Mouse (Mus musculus): Measurements from ENCODE around the gene Tmem117.

GRCm38 (mm10) chr15:94689195-94689883, 60.3 kb downstream of the Tmem117 start:
- no peak for TF ChIP-seq POLR2A (IDR thresholded peaks at IDR 0.05; ENCODE audit: control insufficient read depth in 1 of 2, insufficient read depth in 1 of 2, low read depth in 1 of 2, low read length in 2 of 2, poor library complexity in 1 of 2)
- no peak for TF ChIP-seq USF1 (IDR thresholded peaks at IDR 0.05; ENCODE audit: low read depth, low read length)
- TF ChIP-seq ZNF384 (IDR thresholded peaks at IDR 0.05; ENCODE audit: low read depth, low read length): no peak
- TF ChIP-seq JUND (IDR thresholded peaks at IDR 0.05; ENCODE audit: low read depth, low read length): no peak
- no peak for TF ChIP-seq CHD1 (IDR thresholded peaks at IDR 0.05; ENCODE audit: low read depth, low read length)
- no peak for TF ChIP-seq CTCF (IDR thresholded peaks at IDR 0.05 in 2 of 3, conservative IDR thresholded peaks at IDR 0.05 in 1 of 3; ENCODE audit: control insufficient read depth in 1 of 3, insufficient read depth in 1 of 3, low read depth in 2 of 3, low read length in 3 of 3, poor library complexity in 1 of 3, severe bottlenecking in 1 of 3)
- TF ChIP-seq MYC (IDR thresholded peaks at IDR 0.05; ENCODE audit: low read depth, low read length): no peak
- TF ChIP-seq MXI1 (IDR thresholded peaks at IDR 0.05; ENCODE audit: low read depth, low read length): no peak
- no peak for TF ChIP-seq POLR2AphosphoS5 (IDR thresholded peaks at IDR 0.05; ENCODE audit: borderline replicate concordance, low read depth, low read length)
